Mouse (Mus musculus) forebrain, embryonic 12.5 days (tissue): Measurements from ENCODE around the gene Atp13a3. TPM values are rescaled to one million over a fixed set of nuclear protein-coding genes. Genes with fewer than 3 reads are reported as not detected.

ENCODE experiments used
- ATAC-seq: fragments of 200-750 bp; cut with Nextera tagmentation; 2 replicates; pipeline ENCODE4 v1.8.0; 2017; ENCODE audit warnings: moderate TSS enrichment; ENCODE audit not compliant: low FRiP score
- H3K27ac ChIP-seq: fragments of 300-500 bp; sonication (generic); 2 replicates; pipeline ENCODE4 v1.5.1; 2016; ENCODE audit warnings: mild to moderate bottlenecking
- H3K27me3 ChIP-seq: fragments of 300-500 bp; sonication (generic); 2 replicates; pipeline ENCODE4 v1.6.1; 2016; ENCODE audit warnings: mild to moderate bottlenecking
- H3K36me3 ChIP-seq: fragments of 300-500 bp; sonication (generic); replicated peaks from 2 replicates; pipeline ENCODE4 v1.6.1; 2016; ENCODE audit warnings: mild to moderate bottlenecking
- H3K4me1 ChIP-seq: fragments of 300-500 bp; sonication (generic); 2 replicates; pipeline ENCODE4 v1.6.1; 2016
- H3K4me2 ChIP-seq: fragments of 300-500 bp; sonication (generic); 2 replicates; pipeline ENCODE4 v1.6.1; 2016; ENCODE audit warnings: mild to moderate bottlenecking, moderate library complexity
- H3K4me3 ChIP-seq: fragments of 300-500 bp; sonication (generic); replicated peaks from 2 replicates; pipeline ENCODE4 v1.5.1; 2016; ENCODE audit warnings: mild to moderate bottlenecking
- H3K9ac ChIP-seq: fragments of 300-500 bp; sonication (generic); 2 replicates; pipeline ENCODE4 v1.6.1; 2016; ENCODE audit warnings: mild to moderate bottlenecking
- H3K9me3 ChIP-seq: fragments of 300-500 bp; sonication (generic); 2 replicates; pipeline ENCODE4 v1.6.1; 2016
- whole genome bisulfite sequencing: fragments of 180-500 bp; shearing (Covaris S2); methylation state at CpG from one replicate; pipeline ENCODE4 v1.1.7; 2016; 5-methylcytosine and 5-hydroxymethylcytosine counted together
- polyA plus RNA-seq: library from polyadenylated mRNA; unstranded; fragments of >200 nt; fragmentation: Nextera tagmentation; extraction: Ambion mirVana; gene quantifications from 2 replicates; pipeline ENCODE4 v1.2.1, GENCODE M21; 2016

Atp13a3 gene
- polyA plus RNA-seq, 1 experiment from 2014 or later: 15.8 TPM

DNA sequence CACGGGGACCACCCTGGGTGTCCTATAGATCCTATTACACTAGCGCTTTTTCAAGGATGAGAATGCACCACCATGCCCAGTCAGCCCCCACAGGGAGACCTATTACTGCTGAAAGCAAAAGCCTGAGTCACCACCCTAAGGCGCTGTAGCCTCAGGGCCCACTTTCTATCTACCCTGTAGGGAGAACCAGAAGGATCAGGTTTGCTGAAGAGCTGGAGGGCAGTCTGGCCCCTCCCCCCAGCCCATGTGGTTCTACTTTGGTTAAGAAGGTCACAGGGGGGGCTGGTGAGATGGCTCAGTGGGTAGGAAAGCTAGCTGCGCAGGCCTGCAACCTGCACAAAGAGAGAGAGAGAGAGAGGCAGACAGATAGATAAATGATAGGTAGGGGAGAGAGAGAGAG, 120.1 kb downstream of the Atp13a3 start:
- Histone ChIP-seq H3K4me2 (no peak overlapping the region), H3K9ac (no peak overlapping the region), H3K9me3 (no peaks in the 10 kb centered on the region), H3K4me1 (peaks cover 24% of the 10 kb centered on the region), H3K4me3 (no peak overlapping the region), H3K27me3 (peaks cover 66% of the 10 kb centered on the region), H3K36me3 (no peaks in the 10 kb centered on the region), H3K27ac (no peak overlapping the region)
- ATAC-seq: no peak
- WGBS: 57% methylated on average over 4 of the region's 4 CpGs

DNA sequence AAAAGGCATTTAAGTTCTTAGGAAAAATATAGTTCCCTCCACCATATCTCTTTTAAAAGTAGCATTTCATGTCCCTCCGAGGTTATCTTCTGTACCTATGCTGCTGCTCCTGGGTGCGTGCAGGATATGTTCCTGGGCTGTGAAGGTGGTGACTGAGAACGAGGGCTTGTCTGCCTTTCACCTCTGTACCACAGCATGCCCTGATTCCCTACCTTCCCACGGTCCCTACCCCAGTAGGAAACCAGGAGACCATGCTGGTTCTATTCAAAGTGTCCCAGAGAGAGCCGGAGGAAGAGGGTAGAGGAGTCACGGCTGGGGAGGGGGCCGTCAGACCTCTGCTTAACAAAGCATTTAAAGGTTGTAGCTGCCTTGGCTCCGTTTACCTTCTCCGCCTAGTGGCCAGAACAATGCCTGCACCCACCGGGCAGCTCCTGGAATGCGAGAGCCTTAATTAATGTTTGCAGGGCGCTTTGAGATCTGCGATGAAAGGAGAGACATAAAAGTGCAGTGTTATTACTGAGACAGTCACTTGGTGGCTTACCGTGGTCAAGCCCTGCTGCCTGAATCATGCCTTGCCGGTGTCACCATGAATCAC, 121.9 kb downstream of the Atp13a3 start:
- Histone ChIP-seq H3K36me3 (no peaks in the 10 kb centered on the region), H3K27me3 (peaks cover 61% of the 10 kb centered on the region), H3K4me3 (peak overlapping the region; percentile 15; the same call in 1 of the 2 replicates), H3K9ac (no peak overlapping the region), H3K9me3 (no peaks in the 10 kb centered on the region), H3K4me2 (peak overlapping the region; percentile 40), H3K27ac (no peak overlapping the region), H3K4me1 (peaks cover 27% of the 10 kb centered on the region)
- ATAC-seq: peak; percentile 70
- 2% methylated on average over 15 of the region's 15 CpGs for WGBS

GRCm38 (mm10) chr16:30282844-30283495, 122.8 kb downstream of the Atp13a3 start, which contains the start of gene Lrrc15:
TSS of gene Lrrc15 (minus strand) at chr16:30283256.
- peaks cover 56% of the 10 kb centered on the region for H3K27me3 ChIP-seq
- WGBS: 7% methylated on average over 34 of the region's 34 CpGs
- H3K4me2 ChIP-seq: peak within 1 kb of the TSS; percentile 53
- H3K4me1 ChIP-seq: peaks cover 27% of the 10 kb centered on the region
- H3K27ac ChIP-seq: no peak within 1 kb of the TSS
- ATAC-seq: no peak; the same call in 1 of the 2 replicates
- H3K36me3 ChIP-seq: no peaks in the 10 kb centered on the region
- H3K9ac ChIP-seq: no peak within 1 kb of the TSS
- peak within 1 kb of the TSS; percentile 30 for H3K4me3 ChIP-seq
- H3K9me3 ChIP-seq: no peaks in the 10 kb centered on the region

GRCm38 (mm10) chr16:30280676-30281297, 125.0 kb downstream of the Atp13a3 start:
- Histone ChIP-seq H3K9ac (no peak overlapping the region), H3K4me3 (no peak overlapping the region), H3K27ac (no peak overlapping the region), H3K9me3 (no peaks in the 10 kb centered on the region), H3K36me3 (no peaks in the 10 kb centered on the region), H3K4me2 (no peak overlapping the region), H3K27me3 (peaks cover 47% of the 10 kb centered on the region), H3K4me1 (peaks cover 26% of the 10 kb centered on the region)
- ATAC-seq: no peak
- 10% methylated on average over 4 of the region's 4 CpGs for WGBS

DNA sequence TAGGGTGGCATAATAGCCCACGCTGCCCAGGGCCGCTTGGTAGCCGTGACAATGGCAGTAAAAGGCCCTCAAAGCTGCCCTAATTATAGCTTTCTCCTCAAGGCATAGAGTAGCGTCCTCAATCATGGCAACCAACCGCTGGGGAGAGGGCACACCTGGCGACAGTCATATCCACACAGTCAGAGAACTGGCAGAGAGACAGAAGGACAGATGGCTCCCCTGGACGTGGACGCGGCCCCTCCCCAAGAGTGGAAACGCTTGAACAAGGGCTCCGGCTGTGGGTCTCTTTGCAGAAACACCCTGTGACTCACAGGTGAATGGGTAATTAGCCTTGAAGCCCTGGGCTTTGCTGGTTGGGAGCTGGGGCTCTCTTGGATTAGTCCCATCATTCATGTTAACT, 127.4 kb downstream of the Atp13a3 start:
- no peaks in the 10 kb centered on the region for H3K36me3 ChIP-seq

DNA sequence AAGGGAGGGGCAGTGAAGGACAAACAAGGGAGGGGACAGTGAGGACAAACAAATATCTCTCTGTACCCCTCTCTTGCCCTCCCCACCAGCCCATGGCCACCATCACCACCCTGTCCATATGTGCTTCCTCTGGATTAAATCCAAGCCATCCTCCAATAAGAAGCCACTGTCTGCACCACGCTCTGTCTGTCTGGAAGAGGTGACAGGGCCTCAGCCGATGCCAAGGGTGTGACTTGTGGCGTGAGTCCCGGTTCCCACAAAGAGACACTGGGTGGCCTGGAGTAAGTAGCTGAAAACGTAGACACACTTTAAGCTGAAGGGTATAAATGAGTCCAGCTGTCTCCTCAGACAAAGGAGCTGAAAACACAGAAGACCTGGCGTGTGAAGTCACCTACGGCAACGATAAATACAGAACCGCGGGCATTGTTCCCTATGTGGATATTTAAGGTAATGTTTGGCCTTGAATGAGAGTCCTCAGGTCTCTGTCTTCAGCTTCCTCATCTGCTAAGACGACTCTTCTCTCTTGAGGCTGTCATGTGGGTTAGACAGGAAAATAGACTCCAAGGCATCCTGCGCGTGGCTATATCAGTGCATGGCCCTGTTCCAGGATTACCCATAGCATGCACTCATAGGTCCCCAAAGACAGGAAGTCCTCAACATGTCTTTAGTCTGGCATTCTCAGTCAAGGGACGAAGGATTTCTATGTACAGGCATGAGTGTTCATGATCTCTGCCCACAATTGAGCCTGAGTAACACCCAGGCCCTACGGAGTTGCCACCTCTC, 130.0 kb downstream of the Atp13a3 start:
- Histone ChIP-seq H3K27ac (no peak overlapping the region), H3K4me3 (no peak overlapping the region), H3K4me1 (peaks cover 16% of the 10 kb centered on the region), H3K36me3 (no peaks in the 10 kb centered on the region), H3K9me3 (no peaks in the 10 kb centered on the region), H3K27me3 (no peaks in the 10 kb centered on the region), H3K9ac (no peak overlapping the region), H3K4me2 (no peak overlapping the region)
- ATAC-seq: no peak
- 82% methylated on average over 15 of the region's 15 CpGs for WGBS

More for the DNA sequence above, 127.4 kb downstream of the Atp13a3 start:
- 73% methylated on average over 11 of the region's 11 CpGs for WGBS
- Histone ChIP-seq H3K9me3 (no peaks in the 10 kb centered on the region), H3K27ac (no peak overlapping the region), H3K27me3 (peaks cover 23% of the 10 kb centered on the region), H3K4me3 (no peak overlapping the region), H3K4me1 (peaks cover 15% of the 10 kb centered on the region), H3K4me2 (no peak overlapping the region), H3K9ac (no peak overlapping the region)
- ATAC-seq: no peak

DNA sequence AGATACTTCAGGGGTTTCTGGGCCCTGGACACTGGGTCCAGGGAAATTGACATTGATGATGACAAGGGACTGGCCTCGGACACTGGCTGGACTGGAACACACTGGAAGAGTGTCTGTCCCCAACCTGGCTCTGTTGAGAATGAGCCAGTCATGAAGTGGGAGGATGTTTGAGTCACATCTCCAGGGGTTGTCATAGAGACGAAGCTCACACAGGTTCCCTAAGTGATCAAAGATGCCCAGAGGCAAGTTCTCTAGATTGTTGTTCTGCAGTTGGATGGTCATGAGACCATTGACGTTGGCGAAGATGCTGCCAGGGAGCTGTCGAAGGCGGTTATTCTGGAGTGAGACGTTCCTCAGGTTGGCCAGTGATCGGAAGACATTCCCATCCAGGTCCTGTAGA, 132.7 kb downstream of the Atp13a3 start:
- no peak for ATAC-seq
- H3K4me3 ChIP-seq: no peak overlapping the region
- peaks cover 12% of the 10 kb centered on the region for H3K4me1 ChIP-seq
- H3K9me3 ChIP-seq: no peaks in the 10 kb centered on the region
- WGBS: 94% methylated on average over 8 of the region's 8 CpGs
- no peaks in the 10 kb centered on the region for H3K27me3 ChIP-seq
- no peak overlapping the region for H3K4me2 ChIP-seq
- no peak overlapping the region for H3K27ac ChIP-seq
- no peaks in the 10 kb centered on the region for H3K36me3 ChIP-seq
- no peak overlapping the region for H3K9ac ChIP-seq

DNA sequence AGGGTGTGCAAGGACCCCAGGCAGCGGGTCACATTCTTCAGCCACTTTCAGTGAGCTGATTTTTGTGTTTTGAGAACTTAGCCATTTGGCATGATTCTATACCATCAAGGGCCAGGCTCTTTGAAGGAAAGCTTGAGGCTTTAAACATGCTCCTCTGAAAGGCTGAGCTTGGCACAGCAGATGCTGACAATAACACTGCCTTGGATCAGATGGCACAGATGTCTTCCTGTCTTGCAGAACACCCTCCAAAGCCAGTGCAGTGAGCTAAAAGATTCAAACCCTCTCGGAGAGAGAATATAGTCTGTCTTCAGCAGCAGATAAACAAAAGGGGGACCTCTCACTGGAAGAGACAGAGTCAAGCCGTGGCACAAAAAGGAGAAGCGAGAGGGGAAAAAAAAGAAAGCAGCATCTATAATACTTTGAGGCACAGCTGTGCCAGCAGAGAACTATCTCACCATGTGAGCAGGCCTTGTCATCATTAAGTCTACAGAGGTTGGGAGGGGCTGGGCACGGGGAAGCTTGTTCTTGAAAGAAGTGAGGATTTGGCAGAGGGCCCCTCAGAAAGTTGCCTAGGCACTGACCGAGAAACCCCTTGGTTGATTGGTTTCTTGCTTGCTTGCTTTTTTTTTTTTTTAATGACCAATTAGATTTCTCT, 133.7 kb downstream of the Atp13a3 start:
- Histone ChIP-seq H3K27ac (peak overlapping the region; percentile 53), H3K4me1 (peaks cover 12% of the 10 kb centered on the region), H3K27me3 (no peaks in the 10 kb centered on the region), H3K9ac (no peak overlapping the region), H3K4me3 (no peak overlapping the region), H3K4me2 (no peak overlapping the region), H3K9me3 (no peaks in the 10 kb centered on the region), H3K36me3 (no peaks in the 10 kb centered on the region)
- 53% methylated on average over 6 of the region's 6 CpGs for WGBS
- no peak for ATAC-seq

DNA sequence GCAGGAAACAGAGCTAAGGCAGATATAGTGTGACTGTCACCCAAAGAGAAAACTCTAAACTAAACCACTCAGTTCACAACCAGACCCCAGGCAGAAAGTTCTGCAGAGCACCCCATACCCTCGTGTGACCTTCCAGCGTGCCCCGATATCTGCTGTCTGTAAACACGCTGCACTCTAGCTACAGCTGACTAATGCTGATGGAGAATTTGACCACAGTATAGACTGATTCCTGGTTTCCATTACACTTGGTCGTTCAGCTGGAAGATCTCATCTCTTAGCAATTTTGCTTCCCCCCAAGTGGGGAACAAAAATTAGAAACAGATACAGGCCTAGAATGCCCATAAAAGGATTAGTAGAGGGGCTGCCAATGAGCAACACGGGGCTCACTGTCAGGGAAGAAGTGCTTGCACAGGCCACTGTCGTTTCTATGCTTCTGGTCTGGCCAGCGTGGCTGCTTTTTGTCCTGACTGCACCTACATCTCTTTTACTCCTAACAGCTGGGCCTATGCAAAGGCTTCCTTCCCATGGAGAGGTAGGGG, 134.5 kb downstream of the Atp13a3 start:
- Histone ChIP-seq H3K36me3 (no peaks in the 10 kb centered on the region), H3K27ac (peak overlapping the region; percentile 53; the same call in 1 of the 2 replicates), H3K27me3 (no peaks in the 10 kb centered on the region), H3K9me3 (no peaks in the 10 kb centered on the region), H3K9ac (no peak overlapping the region), H3K4me3 (no peak overlapping the region), H3K4me1 (peaks cover 12% of the 10 kb centered on the region), H3K4me2 (no peak overlapping the region)
- 61% methylated on average over 8 of the region's 8 CpGs for WGBS
- no peak for ATAC-seq

- WGBS: 79% methylated on average over 5 of the region's 5 CpGs
- ATAC-seq: no peak
These were observed 138.4 kb downstream of the Atp13a3 start, which contains the start of gene Cpn2 for GRCm38 (mm10) chr16:30267359-30267758. TSS of gene Cpn2 (minus strand) at chr16:30267499.

GRCm38 (mm10) chr16:30266561-30266960, 139.2 kb downstream of the Atp13a3 start:
- Histone ChIP-seq H3K4me3 (no peak overlapping the region), H3K4me1 (peaks cover 3% of the 10 kb centered on the region; the same call in 1 of the 2 replicates), H3K4me2 (no peak overlapping the region), H3K36me3 (no peaks in the 10 kb centered on the region), H3K27ac (no peak overlapping the region), H3K27me3 (no peaks in the 10 kb centered on the region), H3K9me3 (no peaks in the 10 kb centered on the region), H3K9ac (no peak overlapping the region)
- WGBS: 83% methylated on average over 5 of the region's 5 CpGs
- no peak for ATAC-seq

More at GRCm38 (mm10) chr16:30267359-30267758, 138.4 kb downstream of the Atp13a3 start, which contains the start of gene Cpn2:
- Histone ChIP-seq H3K9me3 (no peaks in the 10 kb centered on the region), H3K9ac (no peak within 1 kb of the TSS), H3K27ac (no peak within 1 kb of the TSS), H3K27me3 (no peaks in the 10 kb centered on the region), H3K36me3 (no peaks in the 10 kb centered on the region), H3K4me2 (no peak within 1 kb of the TSS), H3K4me3 (no peak within 1 kb of the TSS), H3K4me1 (peaks cover 10% of the 10 kb centered on the region)
